Mouse (Mus musculus) limb, embryonic 10.5 days (tissue): ENCODE measurements around the gene Dst. TPM values are rescaled to one million over a fixed set of nuclear protein-coding genes. Genes with fewer than 3 reads are reported as not detected.

Experiments
- DNase-seq: peaks from one replicate; pipeline ENCODE4 v3.0.0-alpha.2; 2017; ENCODE audit warnings: low spot score
- H3K27ac ChIP-seq: fragments of 300-500 bp; sonication (generic); 2 replicates; pipeline ENCODE4 v1.5.1; 2016; ENCODE audit warnings: mild to moderate bottlenecking
- H3K27me3 ChIP-seq: fragments of 300-500 bp; sonication (generic); 2 replicates; pipeline ENCODE4 v1.6.1; 2016; ENCODE audit warnings: low read depth, mild to moderate bottlenecking; ENCODE audit not compliant: poor library complexity, severe bottlenecking
- H3K36me3 ChIP-seq: fragments of 300-500 bp; sonication (generic); 2 replicates; pipeline ENCODE4 v1.6.1; 2016; ENCODE audit warnings: mild to moderate bottlenecking, moderate library complexity
- H3K4me1 ChIP-seq: fragments of 300-500 bp; sonication (generic); 2 replicates; pipeline ENCODE4 v1.6.1; 2016
- H3K4me3 ChIP-seq: fragments of 300-500 bp; sonication (generic); 2 replicates; pipeline ENCODE4 v1.5.1; 2016; ENCODE audit warnings: mild to moderate bottlenecking, moderate library complexity
- H3K9me3 ChIP-seq: fragments of 300-500 bp; sonication (generic); replicated peaks from 2 replicates; pipeline ENCODE4 v1.6.1; 2016; ENCODE audit warnings: mild to moderate bottlenecking
- WGBS: fragments of 180-500 bp; shearing (Covaris S2); methylation state at CpG from one replicate; pipeline ENCODE4 v1.1.7; 2016; 5-methylcytosine and 5-hydroxymethylcytosine counted together
- polyA plus RNA-seq: library from polyadenylated mRNA; unstranded; fragments of >200 nt; fragmentation: Nextera tagmentation; extraction: Ambion mirVana; gene quantifications from 2 replicates; pipeline ENCODE4 v1.2.1, GENCODE M21; 2016

Gene Dst
- polyA plus RNA-seq, 1 experiment from 2014 or later, result 9.7 TPM

- peaks cover 45% of the 10 kb centered on the region for H3K36me3 ChIP-seq
- H3K4me3 ChIP-seq, result no peak overlapping the region
- no peaks in the 10 kb centered on the region for H3K4me1 ChIP-seq
- DNase-seq, result no peak
- WGBS, result 97% methylated on average over 12 of the region's 12 CpGs
- no peaks in the 10 kb centered on the region for H3K9me3 ChIP-seq
- no peaks in the 10 kb centered on the region for H3K27me3 ChIP-seq
- H3K27ac ChIP-seq, result no peak overlapping the region
Measured at GRCm38 (mm10) chr1:34169086-34169485, 261.1 kb downstream of the Dst start.

- Histone ChIP-seq H3K27ac (no peak overlapping the region), H3K27me3 (no peaks in the 10 kb centered on the region), H3K36me3 (peaks cover 57% of the 10 kb centered on the region), H3K4me1 (no peaks in the 10 kb centered on the region), H3K4me3 (no peak overlapping the region), H3K9me3 (no peaks in the 10 kb centered on the region)
- 95% methylated on average over 15 of the region's 15 CpGs for WGBS
- DNase-seq, result no peak
Measured at GRCm38 (mm10) chr1:34174517-34174916, 266.5 kb downstream of the Dst start.

DNA sequence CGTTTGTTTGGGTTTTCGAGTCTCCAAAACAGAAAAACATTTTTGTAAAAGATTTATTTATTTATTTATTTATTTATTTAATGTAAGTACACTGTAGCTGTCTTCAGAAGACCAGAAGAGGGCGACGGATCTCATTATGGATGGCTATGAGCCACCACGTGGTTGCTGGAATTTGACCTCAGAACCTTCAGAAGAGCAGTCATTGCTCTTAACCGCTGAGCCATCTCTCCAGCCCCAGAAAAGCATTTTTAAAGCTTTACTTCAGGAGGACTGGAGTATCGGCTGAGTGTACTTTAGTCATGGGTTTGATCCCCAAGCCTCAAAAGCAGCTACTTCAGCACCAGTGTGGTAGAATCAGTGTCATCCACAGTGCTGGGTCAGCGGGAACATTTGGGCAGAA lies 266.9 kb downstream of the Dst start:
- Histone ChIP-seq H3K27ac (no peak overlapping the region), H3K4me3 (no peak overlapping the region), H3K36me3 (peaks cover 54% of the 10 kb centered on the region), H3K9me3 (no peaks in the 10 kb centered on the region), H3K4me1 (no peaks in the 10 kb centered on the region), H3K27me3 (no peaks in the 10 kb centered on the region)
- 85% methylated on average over 8 of the region's 8 CpGs for WGBS
- no peak for DNase-seq

DNA sequence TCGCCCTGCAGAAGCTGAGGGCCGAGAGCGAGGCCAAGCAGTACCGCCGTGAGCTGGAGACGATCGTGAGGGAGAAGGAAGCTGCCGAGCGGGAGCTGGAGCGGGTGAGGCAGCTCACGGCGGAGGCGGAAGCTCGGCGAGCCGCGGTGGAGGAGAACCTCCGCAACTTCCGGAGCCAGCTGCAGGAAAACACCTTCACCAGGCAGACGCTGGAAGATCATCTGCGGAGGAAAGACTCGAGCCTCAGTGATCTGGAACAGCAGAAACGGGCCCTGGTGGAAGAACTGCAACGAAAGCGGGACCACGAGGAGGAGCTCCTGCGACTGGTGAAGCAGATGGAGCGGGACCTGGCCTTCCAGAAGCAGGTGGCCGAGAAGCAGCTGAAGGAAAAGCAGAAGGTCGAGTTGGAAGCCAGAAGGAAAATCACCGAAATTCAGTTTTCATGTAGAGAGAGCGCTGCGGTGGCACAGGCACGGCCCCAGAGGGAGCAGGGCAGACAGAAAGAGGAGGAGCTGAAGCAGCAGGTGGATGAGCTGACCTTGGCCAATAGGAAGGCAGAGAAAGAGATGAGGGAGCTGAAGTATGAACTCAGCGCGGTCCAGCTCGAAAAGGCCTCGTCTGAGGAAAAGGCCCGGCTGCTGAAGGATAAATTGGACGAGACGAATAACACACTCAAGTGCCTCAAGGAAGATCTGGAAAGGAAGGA lies 270.1 kb downstream of the Dst start:
- Histone ChIP-seq H3K9me3 (no peaks in the 10 kb centered on the region), H3K4me3 (no peak overlapping the region), H3K4me1 (no peaks in the 10 kb centered on the region), H3K27me3 (no peaks in the 10 kb centered on the region), H3K27ac (no peak overlapping the region), H3K36me3 (peaks cover 37% of the 10 kb centered on the region)
- WGBS, result 91% methylated on average over 41 of the region's 41 CpGs
- DNase-seq, result no peak

- 95% methylated on average over 19 of the region's 19 CpGs for WGBS
- H3K9me3 ChIP-seq, result no peaks in the 10 kb centered on the region
- H3K4me3 ChIP-seq, result no peak overlapping the region
- H3K36me3 ChIP-seq, result peaks cover 33% of the 10 kb centered on the region
- no peaks in the 10 kb centered on the region for H3K4me1 ChIP-seq
- DNase-seq, result no peak
- no peaks in the 10 kb centered on the region for H3K27me3 ChIP-seq
- H3K27ac ChIP-seq, result no peak overlapping the region
Measured at GRCm38 (mm10) chr1:34179756-34180155, 271.7 kb downstream of the Dst start.

DNA sequence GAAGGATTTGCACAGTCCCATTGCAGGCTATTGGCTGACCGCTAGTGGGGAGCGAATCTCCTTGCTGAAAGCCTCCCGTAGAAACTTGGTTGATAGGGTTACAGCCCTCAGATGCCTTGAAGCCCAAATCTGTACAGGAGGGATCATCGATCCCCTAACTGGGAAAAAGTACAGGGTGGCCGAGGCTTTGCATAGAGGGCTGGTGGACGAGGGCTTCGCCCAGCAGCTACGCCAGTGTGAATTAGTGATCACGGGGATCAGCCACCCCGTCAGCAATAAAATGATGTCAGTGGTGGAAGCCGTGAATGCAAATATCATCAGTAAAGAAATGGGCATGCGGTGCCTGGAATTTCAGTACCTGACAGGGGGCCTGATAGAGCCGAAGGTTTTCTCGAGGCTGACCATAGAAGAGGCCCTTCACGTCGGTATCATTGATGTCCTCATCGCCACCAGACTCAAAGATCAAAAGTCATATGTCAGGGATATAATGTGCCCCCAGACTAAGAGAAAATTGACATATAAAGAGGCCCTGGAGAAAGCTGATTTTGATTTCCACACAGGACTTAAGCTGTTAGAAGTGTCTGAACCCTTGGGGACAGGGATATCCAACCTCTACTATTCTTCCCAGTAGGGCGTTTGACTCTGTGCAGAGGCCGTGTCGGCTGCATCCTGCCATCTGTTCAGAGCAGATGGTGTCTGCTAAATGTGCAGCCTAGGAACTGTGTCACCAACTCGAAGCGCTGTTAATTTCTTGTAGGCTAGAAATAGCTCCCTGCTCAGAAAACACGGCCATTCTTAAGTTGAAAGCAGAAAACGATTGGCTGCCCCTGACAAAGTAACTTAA lies 274.6 kb downstream of the Dst start:
- no peak for DNase-seq
- Histone ChIP-seq H3K9me3 (no peaks in the 10 kb centered on the region), H3K4me1 (no peaks in the 10 kb centered on the region; the same call in 1 of the 2 replicates), H3K4me3 (no peak overlapping the region), H3K36me3 (peaks cover 24% of the 10 kb centered on the region), H3K27me3 (no peaks in the 10 kb centered on the region), H3K27ac (no peak overlapping the region)
- 92% methylated on average over 24 of the region's 24 CpGs for WGBS

GRCm38 (mm10) chr1:34183250-34183926 lies 275.4 kb downstream of the Dst start:
- Histone ChIP-seq H3K4me3 (no peak overlapping the region), H3K4me1 (peaks cover 6% of the 10 kb centered on the region), H3K9me3 (no peaks in the 10 kb centered on the region), H3K27me3 (no peaks in the 10 kb centered on the region), H3K36me3 (peaks cover 16% of the 10 kb centered on the region), H3K27ac (no peak overlapping the region)
- DNase-seq, result no peak
- WGBS, result 92% methylated on average over 12 of the region's 12 CpGs

- H3K4me1 ChIP-seq, result peaks cover 6% of the 10 kb centered on the region
- H3K4me3 ChIP-seq, result no peak overlapping the region
- WGBS, result 87% methylated on average over 6 of the region's 6 CpGs
- no peaks in the 10 kb centered on the region for H3K9me3 ChIP-seq
- H3K36me3 ChIP-seq, result peaks cover 12% of the 10 kb centered on the region; the same call in 1 of the 2 replicates
- no peak overlapping the region for H3K27ac ChIP-seq
- no peak for DNase-seq
- H3K27me3 ChIP-seq, result no peaks in the 10 kb centered on the region
Measured at GRCm38 (mm10) chr1:34184266-34184665, 276.2 kb downstream of the Dst start.

GRCm38 (mm10) chr1:34186033-34186432 lies 278.0 kb downstream of the Dst start:
- Histone ChIP-seq H3K36me3 (0 out of 2 replicates have a peak, but pooled peaks cover 6% of the 10 kb centered on the region), H3K4me1 (peaks cover 6% of the 10 kb centered on the region)

DNA sequence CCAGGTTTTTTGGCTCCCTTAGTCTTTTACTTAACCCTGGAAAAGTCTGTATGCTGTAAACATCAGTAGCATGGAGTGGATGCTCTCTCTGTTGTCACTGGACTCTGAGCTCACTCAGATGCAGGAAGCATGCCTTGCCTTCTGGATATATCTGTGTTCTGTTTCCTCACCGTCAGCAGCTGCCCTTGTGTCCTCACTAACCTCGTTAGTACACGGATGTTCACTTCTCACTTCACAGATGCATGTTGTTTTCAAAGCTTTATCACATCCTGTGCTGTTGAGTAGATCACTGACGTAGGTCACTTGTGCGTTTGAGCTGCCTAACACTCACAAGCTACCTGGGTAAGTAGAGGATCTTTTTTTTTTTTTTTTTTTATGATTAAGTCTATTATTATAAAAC lies 279.5 kb downstream of the Dst start:
- DNase-seq, result no peak
- H3K4me3 ChIP-seq, result no peak overlapping the region
- 61% methylated on average over 5 of the region's 5 CpGs for WGBS
- peaks cover 4% of the 10 kb centered on the region; the same call in 1 of the 2 replicates for H3K36me3 ChIP-seq
- peaks cover 6% of the 10 kb centered on the region for H3K4me1 ChIP-seq
- H3K27ac ChIP-seq, result no peak overlapping the region
- no peaks in the 10 kb centered on the region for H3K9me3 ChIP-seq
- H3K27me3 ChIP-seq, result no peaks in the 10 kb centered on the region

More at GRCm38 (mm10) chr1:34186033-34186432, 278.0 kb downstream of the Dst start:
- no peaks in the 10 kb centered on the region for H3K27me3 ChIP-seq
- 89% methylated on average over 6 of the region's 6 CpGs for WGBS
- no peaks in the 10 kb centered on the region for H3K9me3 ChIP-seq
- no peak overlapping the region for H3K27ac ChIP-seq
- H3K4me3 ChIP-seq, result no peak overlapping the region
- no peak for DNase-seq

GRCm38 (mm10) chr1:34188721-34189236 lies 280.8 kb downstream of the Dst start:
- Histone ChIP-seq H3K9me3 (no peaks in the 10 kb centered on the region), H3K4me3 (no peak overlapping the region), H3K4me1 (peaks cover 6% of the 10 kb centered on the region), H3K27ac (no peak overlapping the region), H3K27me3 (no peaks in the 10 kb centered on the region), H3K36me3 (peaks cover 4% of the 10 kb centered on the region; the same call in 1 of the 2 replicates)
- 94% methylated on average over 16 of the region's 16 CpGs for WGBS
- DNase-seq, result no peak

DNA sequence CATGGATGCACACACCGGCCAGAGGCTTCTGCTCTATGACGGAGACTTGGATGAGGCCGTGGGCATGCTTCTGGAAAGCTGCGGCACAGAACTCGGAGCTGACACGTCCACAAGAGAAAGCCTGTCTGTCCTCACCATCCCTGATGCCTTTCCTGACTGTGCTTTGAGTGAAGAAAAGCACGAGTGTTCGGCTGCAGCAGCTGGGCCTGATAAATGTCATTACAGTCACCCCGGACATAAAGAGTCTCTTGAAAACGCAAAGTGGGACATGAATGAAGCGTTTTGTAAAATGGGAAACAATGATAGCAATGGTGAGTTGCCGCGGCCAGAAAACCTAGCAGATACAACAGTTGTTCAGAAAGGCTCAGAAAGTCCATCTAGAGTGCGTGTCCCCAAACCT lies 281.3 kb downstream of the Dst start:
- WGBS, result 94% methylated on average over 14 of the region's 14 CpGs
- no peak for DNase-seq
- H3K4me1 ChIP-seq, result peaks cover 6% of the 10 kb centered on the region
- no peak overlapping the region for H3K27ac ChIP-seq
- H3K27me3 ChIP-seq, result no peaks in the 10 kb centered on the region
- peaks cover 4% of the 10 kb centered on the region; the same call in 1 of the 2 replicates for H3K36me3 ChIP-seq
- H3K9me3 ChIP-seq, result no peaks in the 10 kb centered on the region
- H3K4me3 ChIP-seq, result no peak overlapping the region
